Mouse (Mus musculus): ENCODE measurements around the gene Olfr680-ps1.

GRCm38 (mm10) chr7:105080905-105081304 is 11.7 kb downstream of the Olfr680-ps1 start, which contains the start of gene Olfr679:
- TF ChIP-seq POLR2A (IDR thresholded peaks at IDR 0.05; ENCODE audit: low read depth, low read length) (no peak), CTCF (conservative IDR thresholded peaks at IDR 0.05; ENCODE audit: insufficient read depth, insufficient read length, low read depth, low read length) (no peak)
